Mouse (Mus musculus) ES-E14 (cell line): ENCODE data around the gene Med11. TPM values are rescaled to one million over a fixed set of nuclear protein-coding genes. Genes with fewer than 3 reads are reported as not detected.

Source experiments
- DNase-seq: peaks from one replicate; pipeline ENCODE4 v3.0.0-alpha.2; 2013; ENCODE audit warnings: low read depth, low spot score
- H3K27ac ChIP-seq: 2 replicates; pipeline ENCODE4 v1.5.1; 2012; ENCODE audit warnings: low read depth, mild to moderate bottlenecking, low read length, moderate library complexity, mixed read lengths; ENCODE audit not compliant: poor library complexity, insufficient read depth, severe bottlenecking
- H3K36me3 ChIP-seq: 2 replicates; pipeline ENCODE4 v1.6.1; 2012; ENCODE audit warnings: mild to moderate bottlenecking, low read length, moderate library complexity, mixed read lengths; ENCODE audit not compliant: control insufficient read depth, poor library complexity, insufficient read depth, severe bottlenecking
- H3K4me1 ChIP-seq, 2 experiments: fragments of 150-350 bp in 1 of 2; sonication (generic) in 1 of 2; 2 replicates each; pipeline ENCODE4 v1.6.1; 2012; ENCODE audit warnings: low read length in 2 of 2, mild to moderate bottlenecking in 1 of 2, mixed read lengths in 1 of 2; ENCODE audit not compliant: control insufficient read depth in 2 of 2, insufficient read depth in 2 of 2, poor library complexity in 1 of 2
- H3K4me3 ChIP-seq, 2 experiments: fragments of 150-350 bp in 1 of 2; sonication (generic) in 1 of 2; 2 replicates each; pipeline ENCODE4 v1.5.1; 2012; ENCODE audit warnings: low read length in 2 of 2, low read depth in 1 of 2, mild to moderate bottlenecking in 1 of 2, mixed read lengths in 1 of 2; ENCODE audit not compliant: insufficient read depth in 1 of 2, poor library complexity in 1 of 2, severe bottlenecking in 1 of 2
- H3K9ac ChIP-seq: 2 replicates; pipeline ENCODE4 v1.6.1; 2012; ENCODE audit warnings: low read depth, mild to moderate bottlenecking, low read length, mixed read lengths; ENCODE audit not compliant: poor library complexity, insufficient read depth, severe bottlenecking
- H3K9me3 ChIP-seq: fragments of 150-350 bp; sonication (generic); 2 replicates; pipeline ENCODE4 v1.6.1; 2012; ENCODE audit warnings: low read depth, mild to moderate bottlenecking, low read length; ENCODE audit not compliant: control insufficient read depth, insufficient read depth
- CHD2 ChIP-seq: IDR thresholded peaks from 2 replicates; pipeline ENCODE4 v1.6.1; 2014; ENCODE audit warnings: mild to moderate bottlenecking, low read depth, low read length, inconsistent platforms
- HCFC1 ChIP-seq: IDR thresholded peaks from 2 replicates; pipeline ENCODE4 v1.6.1; 2012; ENCODE audit warnings: low read length, inconsistent platforms, borderline replicate concordance; ENCODE audit not compliant: insufficient read depth
- MAFK ChIP-seq: IDR thresholded peaks from 2 replicates; pipeline ENCODE4 v1.6.1; 2014; ENCODE audit warnings: mild to moderate bottlenecking, low read depth, low read length, inconsistent platforms; ENCODE audit not compliant: insufficient read depth
- ZC3H11A ChIP-seq: IDR thresholded peaks from 2 replicates; pipeline ENCODE4 v1.6.1; 2012; ENCODE audit warnings: low read depth, mild to moderate bottlenecking, inconsistent platforms, low read length, borderline replicate concordance
- ZNF384 ChIP-seq: IDR thresholded peaks from 2 replicates; pipeline ENCODE4 v1.6.1; 2012; ENCODE audit warnings: low read depth, low read length, inconsistent platforms
- in situ Hi-C, 2 experiments: fragments of 600-800 bp; cut with MboI; formaldehyde crosslinking; loops; one replicate each; pipeline ENCODE4 v1.15.1; 2025; ENCODE audit warnings: low sequenced_read_pairs in 2 of 2, inconsistent platforms in 1 of 2; ENCODE audit not compliant: unreplicated experiment in 2 of 2
- total RNA-seq: library from RNA; depleted of rRNA; stranded (reverse); fragments of 300-350 nt; gene quantifications from 2 replicates; pipeline ENCODE4 v1.2.3, GENCODE M21; 2012

The Med11 gene
- total RNA-seq, 1 experiment: 31.2 TPM

DNA sequence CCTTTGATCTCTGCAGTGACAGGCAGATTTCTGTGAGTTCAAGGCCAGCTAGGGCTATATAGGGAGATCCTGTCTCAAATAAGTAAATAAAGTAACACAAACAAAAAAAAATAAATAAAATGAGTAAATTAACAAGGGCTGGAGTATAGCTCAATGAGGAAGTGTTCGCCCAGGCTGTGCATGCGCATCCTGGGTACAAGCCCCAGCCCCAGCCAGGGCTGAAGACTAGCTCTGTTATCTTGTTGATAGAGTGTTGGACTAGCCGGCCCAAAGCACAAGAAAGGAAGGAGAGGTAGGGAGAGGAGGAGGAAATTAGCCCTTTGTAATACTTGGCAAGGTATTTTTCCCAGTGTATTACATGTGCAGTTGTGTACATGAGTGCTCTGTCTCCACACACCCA lies 7.8 kb upstream of the Med11 start:
- in situ Hi-C loops: no loop called here
- no peaks in the 10 kb centered on the region for H3K9me3 ChIP-seq
- TF ChIP-seq ZC3H11A (no peak), HCFC1 (no peak), ZNF384 (no peak), CHD2 (no peak), MAFK (no peak)

DNA sequence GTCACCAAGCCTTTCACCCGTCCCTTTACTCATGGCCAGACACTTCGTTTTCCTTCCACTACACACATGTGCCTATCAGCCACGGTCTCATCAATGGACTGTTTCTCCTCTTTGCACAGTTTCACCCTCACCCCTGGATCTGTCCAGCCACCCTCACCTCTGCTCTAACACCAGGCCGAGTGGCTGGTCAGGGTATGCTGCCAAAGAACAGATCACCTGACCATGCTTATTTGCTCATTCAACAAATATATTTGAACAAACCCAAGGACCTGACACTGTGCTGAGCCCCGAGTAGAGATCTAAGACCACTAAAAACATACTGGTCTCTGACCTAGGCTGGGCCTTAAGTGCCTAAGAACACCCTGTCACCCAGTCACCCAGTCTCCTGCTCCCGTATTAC lies 7.1 kb upstream of the Med11 start:
- Histone ChIP-seq H3K36me3 (peaks cover 14% of the 10 kb centered on the region; the same call in 1 of the 2 replicates), H3K4me1 (no peaks in the 10 kb centered on the region; a peak in 1 of 4 replicates), H3K4me3 (no peak overlapping the region), H3K27ac (no peak overlapping the region), H3K9me3 (no peaks in the 10 kb centered on the region), H3K9ac (no peak overlapping the region)
- no peak for TF ChIP-seq ZNF384
- no peak for TF ChIP-seq CHD2
- TF ChIP-seq MAFK: no peak
- TF ChIP-seq HCFC1: no peak
- no peak for TF ChIP-seq ZC3H11A
- no peak for DNase-seq
- in situ Hi-C loops: no loop called here

More for the DNA sequence above, 7.8 kb upstream of the Med11 start:
- Histone ChIP-seq H3K4me3 (no peak overlapping the region), H3K9ac (no peak overlapping the region), H3K27ac (no peak overlapping the region), H3K4me1 (no peaks in the 10 kb centered on the region; a peak in 1 of 4 replicates), H3K36me3 (peaks cover 21% of the 10 kb centered on the region; the same call in 1 of the 2 replicates)
- DNase-seq: no peak

DNA sequence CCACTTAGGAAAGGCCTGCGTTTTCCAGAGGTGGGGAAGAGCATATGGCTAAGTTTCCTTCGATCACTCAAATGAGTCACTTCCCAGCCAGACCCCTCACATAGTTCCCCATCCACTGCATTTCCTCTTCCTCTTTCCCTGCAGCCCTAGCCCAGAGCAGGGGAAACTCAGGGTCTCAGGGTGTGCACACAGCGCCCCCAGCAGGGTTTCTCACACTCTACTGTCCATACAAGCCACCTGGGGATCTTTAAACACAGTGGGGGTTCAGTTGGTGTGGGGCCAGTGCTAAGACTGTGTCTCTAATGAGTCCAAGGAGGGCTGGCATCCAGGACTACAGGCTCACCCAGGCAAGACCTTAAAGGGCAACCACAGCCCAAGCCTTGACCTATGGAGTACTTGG lies 5.0 kb upstream of the Med11 start:
- peaks cover 2% of the 10 kb centered on the region; the same call in 1 of the 2 replicates for H3K36me3 ChIP-seq
- TF ChIP-seq HCFC1 (no peak), ZNF384 (no peak), MAFK (no peak), ZC3H11A (no peak), CHD2 (no peak)
- H3K4me1 ChIP-seq: peaks cover 0 to 3% of the 10 kb centered on the region in 2 experiments; a peak in 1 of 4 replicates
- no peak for DNase-seq
- in situ Hi-C loops: no loop called here
- H3K9me3 ChIP-seq: no peaks in the 10 kb centered on the region
- H3K27ac ChIP-seq: no peak overlapping the region
- no peak overlapping the region for H3K9ac ChIP-seq
- no peak overlapping the region for H3K4me3 ChIP-seq

DNA sequence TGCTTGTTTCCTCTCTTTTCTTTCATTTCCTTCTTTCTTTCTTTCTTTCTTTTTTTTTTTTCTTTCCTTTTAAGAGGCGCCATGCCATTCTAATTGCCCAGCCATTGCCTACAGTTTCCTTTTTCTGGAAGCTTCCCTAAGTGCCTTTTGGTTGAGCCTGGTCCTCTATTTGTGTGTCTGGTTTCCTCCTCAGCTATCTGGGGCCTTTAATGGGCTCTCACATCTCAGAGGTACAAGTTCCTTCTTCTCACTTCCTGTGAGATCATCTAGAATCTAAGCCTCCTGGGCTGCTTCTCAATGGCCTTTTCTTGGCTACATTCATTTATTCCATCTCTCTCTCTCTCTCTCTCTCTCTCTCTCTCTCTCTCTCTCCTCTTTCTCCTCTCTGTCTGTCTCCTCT lies 4.3 kb upstream of the Med11 start:
- Histone ChIP-seq H3K9me3 (no peaks in the 10 kb centered on the region), H3K4me1 (peaks cover 0 to 3% of the 10 kb centered on the region in 2 experiments; a peak in 1 of 4 replicates), H3K9ac (no peak overlapping the region), H3K4me3 (no peak overlapping the region), H3K36me3 (no peaks in the 10 kb centered on the region), H3K27ac (no peak overlapping the region)
- no peak for TF ChIP-seq ZNF384
- TF ChIP-seq MAFK: no peak
- TF ChIP-seq HCFC1: no peak
- no peak for TF ChIP-seq CHD2
- TF ChIP-seq ZC3H11A: no peak
- DNase-seq: no peak
- in situ Hi-C loops: no loop called here
